Mouse (Mus musculus): ENCODE results near the gene Akap11. TPM values are rescaled to one million over a fixed set of nuclear protein-coding genes. Genes with fewer than 3 reads are reported as not detected.
A peak's percentile ranks its signal among the peaks of the same experiment; 100 is the strongest.
"Not testable (repeated sequence)": the region's sequence is repeated elsewhere in the genome, so short reads cannot be mapped to it uniquely, and the experiment has no call there.

Gene Akap11
- total RNA-seq (2022) = 10 to 100 TPM; 34.5 to 47.1 (median 36.8) TPM

DNA sequence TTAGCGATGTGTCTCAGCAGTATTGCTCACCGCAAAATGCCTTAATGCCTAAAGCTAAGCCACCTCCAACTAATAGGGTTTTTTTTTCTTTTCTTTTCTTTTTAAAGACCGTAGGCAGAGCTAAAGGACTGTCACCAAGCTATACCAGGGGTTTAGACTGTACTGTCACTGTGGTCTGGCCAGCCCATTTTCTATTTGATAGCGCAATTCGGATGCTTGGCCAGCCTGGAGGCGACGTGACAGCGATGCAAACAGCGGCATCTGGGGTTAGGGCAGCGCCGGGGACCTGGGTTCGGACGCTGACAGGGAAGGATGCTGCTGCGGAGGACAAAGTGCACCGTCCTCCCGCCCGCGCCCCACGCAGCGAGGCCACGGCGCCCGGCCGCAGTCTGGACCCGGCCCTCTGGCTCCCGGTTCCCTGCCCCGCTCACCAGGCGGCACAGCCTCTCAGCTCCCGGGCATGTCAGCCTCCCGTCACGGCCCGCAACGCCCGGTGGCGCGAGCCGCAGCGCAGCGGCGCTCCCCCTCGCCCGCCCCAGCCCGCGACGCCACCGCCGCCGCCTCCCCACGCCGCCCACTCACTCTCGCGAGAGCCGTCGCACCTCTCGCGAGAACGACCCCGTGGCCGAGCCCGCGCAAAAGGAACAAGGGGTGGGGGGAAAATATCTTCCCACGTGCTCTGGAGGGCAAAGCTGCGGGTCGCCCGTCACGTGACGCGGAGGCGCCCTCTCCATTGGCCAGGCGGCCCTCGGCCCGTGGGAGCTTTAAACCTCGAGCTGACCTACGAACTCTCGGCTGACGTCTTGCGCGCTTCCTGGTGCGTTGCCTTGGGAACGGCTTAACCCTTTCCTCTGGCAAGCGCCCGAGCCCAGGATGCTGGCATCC, at the start of gene Akap11:
Akap11 (minus strand) TSS at position 528 of the 885 bp plus-strand sequence.
- peak; percentile 93 for DNase-seq (ENCODE audit: low spot score)

DNA sequence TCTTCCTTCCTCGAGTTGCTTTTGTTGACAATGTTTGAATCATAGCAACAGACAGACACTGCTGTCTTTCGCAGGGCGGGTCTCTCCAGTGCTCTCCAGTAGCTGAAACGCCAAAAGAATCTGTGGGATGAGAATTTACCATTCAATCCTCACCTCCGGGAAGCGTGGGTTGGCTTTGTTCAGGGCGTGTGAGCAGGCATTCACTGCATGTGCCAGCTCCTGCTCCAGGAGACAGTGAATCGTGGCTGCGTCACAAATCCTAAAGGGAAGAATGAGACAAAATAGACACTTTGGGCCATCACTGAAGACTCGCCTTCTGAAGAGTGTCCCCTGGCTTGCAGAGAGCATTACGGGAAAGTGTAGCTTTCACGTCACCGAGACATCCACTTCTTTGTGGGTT, 47.6 kb upstream of the Akap11 start:
- DNase-seq (ENCODE audit: low spot score) = no peak

DNA sequence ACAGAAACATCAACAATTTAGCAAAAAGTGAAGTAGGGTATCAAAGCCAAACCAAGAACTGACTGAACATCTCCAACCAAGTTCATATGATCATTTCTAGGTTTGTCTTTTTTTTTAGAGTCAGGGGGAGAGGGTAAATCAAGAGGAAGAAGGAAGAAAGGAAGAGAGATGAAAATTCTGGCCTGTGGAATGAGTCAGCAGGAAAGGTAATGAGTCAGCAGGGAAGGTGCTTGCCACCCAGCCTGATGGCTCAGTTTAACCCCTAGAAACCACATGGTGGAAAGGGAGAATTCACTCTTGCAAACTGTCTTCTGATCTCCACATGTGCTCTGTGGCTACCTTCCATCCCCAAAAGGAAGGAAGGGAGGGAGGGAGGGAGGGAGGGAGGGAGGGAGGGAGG, 46.6 kb upstream of the Akap11 start:
- no peak for DNase-seq (ENCODE audit: low spot score)

DNA sequence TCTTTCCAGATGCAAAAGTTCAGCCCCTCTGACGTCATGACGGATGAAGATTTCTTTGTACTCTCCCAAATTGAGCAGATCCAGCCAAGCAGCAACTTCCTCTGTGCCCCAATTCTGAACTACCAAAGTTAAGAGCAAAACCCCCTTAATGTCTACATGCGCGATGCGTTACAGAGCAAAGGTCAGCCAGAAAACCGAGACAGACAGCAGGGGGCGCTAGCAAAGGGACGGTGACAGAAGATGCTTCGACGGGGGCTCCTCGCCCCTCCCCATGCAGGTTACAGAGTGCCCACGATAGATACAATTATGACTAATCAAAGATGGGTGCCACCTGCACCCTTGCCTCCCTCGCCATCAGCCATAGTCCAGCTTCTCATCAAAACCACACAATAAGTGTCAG, 39.3 kb upstream of the Akap11 start:
- DNase-seq (ENCODE audit: low spot score) = no peak

DNA sequence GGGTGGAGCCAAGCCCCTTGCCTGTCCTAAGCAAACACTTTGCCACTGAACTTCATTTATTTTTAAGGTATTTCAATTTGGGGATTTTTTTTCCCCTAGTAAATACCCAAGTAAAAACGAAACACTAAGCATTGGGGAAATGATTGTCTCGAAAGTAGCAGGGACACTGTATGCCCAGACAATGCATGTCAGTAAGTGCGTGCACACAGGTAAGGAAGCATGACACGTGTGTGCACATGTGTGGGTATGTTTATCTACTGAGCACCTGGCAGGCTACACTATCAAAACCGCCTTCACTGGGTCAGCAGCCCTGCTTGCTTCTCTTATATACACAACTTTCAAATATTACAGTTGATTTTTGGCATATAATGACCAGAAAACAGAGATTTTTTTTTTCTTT, 31.8 kb upstream of the Akap11 start:
- DNase-seq (ENCODE audit: low spot score) = no peak

DNA sequence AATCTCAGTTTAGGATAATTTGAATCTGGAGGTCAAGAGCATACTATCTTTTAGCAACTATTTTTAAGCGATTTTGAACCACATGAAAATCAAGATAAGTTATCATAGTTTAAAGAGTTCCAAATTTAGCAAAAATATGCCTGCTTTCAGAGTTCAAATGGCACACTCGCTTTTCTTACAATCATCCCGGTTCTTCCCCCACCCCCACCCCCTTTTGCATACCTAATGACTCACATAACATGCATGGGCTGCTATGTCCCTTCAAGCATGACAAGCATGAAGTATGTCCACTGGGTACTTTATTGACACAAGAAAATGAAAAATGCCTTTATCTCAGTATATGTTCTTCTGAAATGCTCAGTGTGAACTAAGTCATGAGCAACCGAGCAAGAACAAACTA, 29.8 kb upstream of the Akap11 start:
- no peak for DNase-seq (ENCODE audit: low spot score)

DNA sequence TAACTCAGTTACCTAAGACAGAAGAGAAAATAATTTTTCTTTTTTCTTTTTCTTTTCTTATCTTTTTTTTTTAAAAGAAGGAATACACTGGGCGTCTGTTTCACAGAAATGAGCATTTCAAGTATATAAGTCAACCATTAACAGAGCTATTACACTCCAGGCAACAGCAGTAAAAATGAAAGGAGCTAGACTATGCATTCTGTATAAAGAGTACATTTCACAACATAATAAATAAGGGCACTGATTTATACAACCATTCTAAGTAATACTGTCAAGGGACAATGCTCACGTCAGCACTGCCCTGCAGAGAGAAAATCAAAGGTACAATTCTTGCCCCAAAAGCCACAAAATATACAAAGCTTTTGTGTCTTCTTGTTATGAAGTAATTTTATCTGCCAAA, 27.7 kb upstream of the Akap11 start:
- no peak for DNase-seq (ENCODE audit: low spot score)

DNA sequence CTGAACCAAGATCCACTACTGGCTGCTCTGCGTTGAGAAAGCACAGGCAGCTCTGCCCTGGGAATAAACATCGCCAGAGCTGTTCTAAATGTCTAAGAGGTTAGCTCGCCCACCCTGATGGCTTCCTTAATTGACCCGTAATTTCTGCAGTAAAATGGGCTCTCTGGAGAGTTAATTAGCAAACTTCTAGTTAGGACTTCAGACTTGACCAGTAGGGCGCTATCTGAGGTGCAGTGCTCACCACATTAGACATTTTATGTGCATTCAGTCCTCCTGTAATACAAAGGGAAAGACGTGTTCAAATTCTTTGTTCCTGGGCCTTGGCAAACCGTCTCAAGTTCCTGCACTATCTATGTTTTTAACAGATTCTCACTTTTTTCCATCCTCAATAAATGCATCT, 26.6 kb upstream of the Akap11 start:
- DNase-seq (ENCODE audit: low spot score) = no peak

DNA sequence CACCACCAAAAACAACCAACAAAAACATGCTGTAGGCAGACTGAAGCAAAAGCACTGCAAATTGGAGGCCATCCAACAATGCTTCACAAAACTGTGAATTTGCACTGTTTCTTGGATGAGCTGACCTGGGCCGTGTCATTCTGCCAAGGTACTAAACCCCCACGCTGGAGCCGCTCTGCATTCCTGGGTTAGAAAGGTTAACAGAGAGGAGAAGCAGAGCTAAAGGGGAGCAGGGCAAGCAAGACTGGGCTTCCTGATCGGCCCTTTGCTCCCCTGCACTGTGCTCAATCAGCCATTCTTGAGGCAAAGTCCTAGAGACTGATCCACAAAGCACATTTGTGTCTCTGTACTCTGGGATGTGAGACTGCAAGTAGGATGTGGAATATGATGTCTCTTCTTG, 25.5 kb upstream of the Akap11 start:
- DNase-seq (ENCODE audit: low spot score) = no peak

DNA sequence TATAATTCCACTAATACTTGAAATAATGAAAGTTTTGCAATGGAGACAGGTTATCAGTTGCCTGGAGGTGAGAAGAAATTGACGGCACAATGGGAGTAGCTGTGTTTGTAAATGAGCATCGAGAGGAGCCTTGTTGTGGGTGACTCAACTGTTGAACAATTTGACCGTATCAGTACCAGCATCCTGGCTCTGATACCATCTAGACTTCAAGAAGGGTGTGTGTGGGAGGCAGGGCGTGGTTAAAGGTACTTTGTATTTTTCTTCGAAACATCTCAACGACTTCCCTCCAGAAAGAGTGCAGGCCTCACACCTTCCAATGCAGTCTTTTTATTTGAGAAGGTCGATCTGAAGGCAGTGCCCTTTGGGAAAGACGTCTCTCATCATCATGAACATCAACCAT, 22.4 kb upstream of the Akap11 start:
- no peak for DNase-seq (ENCODE audit: low spot score)

DNA sequence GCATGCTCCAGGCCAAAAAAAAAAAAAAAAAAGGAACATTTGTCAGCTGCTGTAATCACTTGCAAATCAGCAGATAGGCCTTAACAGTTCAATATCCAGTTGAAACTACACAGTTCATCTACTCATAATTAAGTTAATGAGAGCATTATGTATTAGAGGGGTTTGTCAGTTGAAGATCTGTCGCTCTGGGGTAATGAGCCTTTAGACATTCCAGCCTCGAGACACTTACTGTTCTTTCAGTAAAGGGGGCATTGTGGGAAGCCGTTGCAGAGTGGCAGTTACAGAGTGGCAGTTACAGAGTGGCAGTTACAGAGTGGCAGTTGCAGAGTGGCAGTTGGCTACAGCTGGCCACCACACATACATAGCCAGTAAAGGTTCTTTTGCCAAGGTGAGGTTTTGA, 18.2 kb upstream of the Akap11 start:
- not testable (repeated sequence) for DNase-seq (ENCODE audit: low spot score)

DNA sequence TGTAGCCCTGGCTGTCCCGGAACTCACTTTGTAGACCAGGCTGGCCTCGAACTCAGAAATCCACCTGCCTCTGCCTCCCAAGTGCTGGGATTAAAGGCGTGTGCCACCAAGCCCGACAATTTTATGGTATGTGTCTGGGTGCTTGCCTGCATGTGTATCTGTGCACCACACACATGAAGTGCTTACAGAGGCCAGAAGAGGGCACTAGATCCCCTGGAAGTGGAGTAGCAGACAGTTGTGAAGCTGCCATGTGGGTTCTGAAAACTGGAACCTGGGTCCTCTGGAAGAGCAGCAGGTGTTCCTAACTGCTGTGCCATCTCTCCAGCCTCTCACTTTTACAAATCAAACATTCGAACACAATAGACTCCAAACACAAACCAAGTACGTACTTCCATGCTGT, 17.1 kb upstream of the Akap11 start:
- DNase-seq (ENCODE audit: low spot score) = no peak

DNA sequence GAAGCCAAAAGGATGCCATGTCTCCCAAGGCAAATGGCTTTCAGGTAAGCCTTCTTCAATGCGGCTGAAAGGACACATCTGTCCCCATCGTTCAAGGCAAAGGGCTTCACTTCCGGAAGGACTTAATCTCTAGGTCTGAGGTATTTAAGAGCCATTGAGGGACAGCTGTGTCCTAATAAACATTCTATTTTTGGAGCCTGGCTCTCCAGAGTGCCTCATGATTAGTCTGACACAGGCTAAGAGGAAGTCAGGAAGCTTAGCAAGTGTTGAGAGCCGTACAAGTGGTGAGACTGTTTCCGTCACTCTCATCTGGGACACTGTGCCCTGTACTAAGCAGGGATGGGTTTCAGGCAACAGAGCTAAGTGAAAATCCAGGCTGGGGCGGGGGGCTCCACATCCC, 12.2 kb upstream of the Akap11 start:
- DNase-seq (ENCODE audit: low spot score) = peak; percentile 68

DNA sequence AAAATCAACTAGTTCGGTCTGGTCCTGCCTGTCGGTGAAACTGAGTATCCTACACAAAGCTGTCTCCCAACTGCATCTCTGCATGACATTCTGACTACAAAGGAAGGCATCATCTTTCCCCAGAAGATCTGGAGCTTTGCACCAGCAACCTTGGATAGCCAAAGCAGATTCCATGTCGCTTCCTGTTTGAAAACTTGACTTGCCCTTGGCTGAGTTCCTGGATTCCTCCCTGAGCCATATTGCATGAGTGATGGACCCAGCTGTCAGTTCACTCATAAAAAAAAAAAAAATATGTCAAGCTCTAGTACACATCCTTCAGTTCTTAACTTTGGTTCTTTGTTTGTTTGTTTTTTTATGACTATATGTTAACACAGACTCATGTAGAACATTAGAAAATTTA, 4.7 kb upstream of the Akap11 start:
- DNase-seq (ENCODE audit: low spot score) = no peak

DNA sequence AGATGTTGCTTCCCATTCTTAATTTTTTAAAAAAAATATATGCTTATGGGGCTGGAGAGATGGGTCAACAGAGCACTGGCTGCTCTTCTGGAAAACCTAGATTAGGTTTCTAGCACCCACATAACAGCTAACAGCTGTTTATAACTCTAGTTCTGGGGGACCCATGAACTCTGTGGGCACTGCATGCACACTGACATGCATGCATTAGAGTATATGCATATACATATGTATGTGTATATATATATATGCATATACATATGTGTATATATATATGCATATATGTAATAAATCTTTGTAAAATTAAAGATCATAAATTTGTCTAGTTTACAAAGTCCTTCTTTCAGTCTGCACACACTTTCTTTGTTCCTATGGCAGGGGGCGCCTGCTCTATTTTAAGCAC, 3.2 kb upstream of the Akap11 start:
- no peak for DNase-seq (ENCODE audit: low spot score)

DNA sequence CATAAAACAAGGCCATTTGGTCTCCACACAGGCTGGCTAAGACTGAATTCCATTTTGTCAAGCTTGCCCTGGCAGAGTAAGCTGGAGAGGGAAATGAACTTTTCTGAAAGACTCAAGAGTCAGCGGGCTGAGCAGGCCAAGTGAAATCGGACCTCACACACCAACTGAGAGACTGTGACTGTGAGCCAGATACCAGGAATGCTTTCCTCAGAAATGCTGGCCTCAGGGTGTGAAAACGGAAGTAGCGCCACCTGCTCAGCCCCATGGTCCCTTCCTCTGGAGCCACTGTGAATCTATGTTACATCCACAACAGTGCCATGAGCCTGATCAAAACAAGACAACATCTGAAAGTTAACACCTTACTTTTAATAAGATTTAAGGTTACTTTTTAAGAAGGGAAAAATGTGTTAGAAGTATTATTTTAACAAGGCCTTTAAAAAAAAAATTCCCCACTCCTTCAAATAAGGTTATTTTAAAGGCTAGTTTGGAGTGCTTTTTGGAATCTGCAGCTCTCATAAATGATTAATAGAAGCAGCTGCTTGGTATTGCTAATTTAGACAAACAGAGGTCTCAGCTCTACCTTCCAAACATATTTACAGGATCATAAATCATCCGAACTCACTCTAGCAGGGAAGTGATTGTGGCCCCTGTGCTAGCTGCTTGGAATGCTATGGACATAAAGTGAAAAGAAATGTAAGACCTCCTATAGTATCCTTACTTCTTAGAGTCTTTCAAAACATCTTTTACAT, 2.1 kb upstream of the Akap11 start:
- no peak for DNase-seq (ENCODE audit: low spot score)

DNA sequence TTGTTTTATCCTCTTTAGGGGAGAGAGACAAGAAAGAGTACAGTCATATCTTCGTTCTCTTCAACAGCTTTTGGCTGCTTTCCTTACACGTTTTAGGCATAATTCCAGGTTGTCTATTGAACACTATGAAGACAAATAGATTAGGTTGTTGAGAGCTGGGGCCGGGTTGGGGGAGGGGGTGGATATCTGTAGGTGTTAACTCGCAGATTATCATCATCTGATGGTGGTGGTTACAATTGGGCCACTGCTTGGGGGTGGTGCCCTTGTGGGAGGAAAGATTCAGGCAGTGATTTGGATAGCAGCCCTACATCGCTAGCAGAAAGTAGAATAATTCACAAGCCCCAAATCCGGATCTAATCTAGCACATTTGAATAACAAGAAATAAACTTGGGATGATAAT, 943 bp upstream of the Akap11 start:
- no peak for DNase-seq (ENCODE audit: low spot score)

DNA sequence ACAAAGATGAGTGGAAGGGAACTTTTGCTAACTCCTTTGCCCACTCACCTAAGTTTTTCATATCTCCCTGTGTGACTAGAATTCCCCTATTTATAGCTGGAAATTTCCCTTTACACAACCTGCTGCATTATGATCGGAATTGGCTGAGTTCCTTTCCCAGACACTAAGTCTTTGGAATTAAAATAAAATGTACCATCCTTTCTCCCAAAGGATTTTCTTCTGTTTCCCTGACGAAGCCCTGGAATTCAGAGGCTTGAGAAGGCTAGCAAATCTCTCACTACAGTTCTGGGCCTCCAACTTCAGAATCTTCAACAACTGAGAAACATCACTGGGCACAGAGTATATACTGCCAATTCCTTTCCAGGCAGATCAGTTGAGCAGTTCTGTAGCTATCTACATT, 1.2 kb downstream of the Akap11 start:
- DNase-seq (ENCODE audit: low spot score) = no peak

DNA sequence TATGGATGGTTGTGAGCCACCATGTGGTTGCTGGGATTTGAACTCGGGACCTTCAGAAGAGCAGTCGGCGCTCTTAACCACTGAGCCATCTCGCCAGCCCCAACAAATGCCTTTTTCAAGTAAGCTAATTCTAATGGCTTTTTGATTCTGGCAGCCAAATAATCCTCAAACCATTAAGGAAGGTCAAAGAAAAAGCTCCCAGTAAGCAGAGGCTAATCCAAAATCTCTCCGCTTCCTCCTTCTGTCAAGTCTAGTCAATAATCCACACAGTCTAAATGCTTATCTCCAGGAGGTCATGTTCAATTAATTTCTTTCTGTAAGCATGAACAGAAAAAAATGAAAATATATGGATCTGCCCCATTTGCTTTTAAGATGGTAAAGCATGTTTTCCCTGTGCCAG, 2.0 kb downstream of the Akap11 start:
- no peak for DNase-seq (ENCODE audit: low spot score)

DNA sequence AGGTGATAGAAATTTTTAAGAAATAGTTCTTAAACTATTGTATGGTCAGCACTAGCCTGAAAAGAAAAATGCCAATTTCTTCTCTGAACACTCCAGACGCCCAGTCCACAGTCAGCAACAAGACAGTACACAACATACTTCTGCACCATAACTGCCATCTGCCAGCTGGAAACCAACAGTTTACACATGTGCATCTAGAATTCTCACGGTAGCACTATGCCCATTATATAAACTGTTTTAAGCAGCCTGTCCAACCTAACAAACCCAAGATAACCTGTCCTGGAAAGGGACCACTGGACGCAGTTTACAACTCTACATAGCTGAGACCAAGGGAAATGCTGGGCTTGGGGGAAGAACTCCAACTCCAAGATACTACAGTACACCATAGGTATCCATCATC, 2.9 kb downstream of the Akap11 start:
- DNase-seq (ENCODE audit: low spot score) = no peak

DNA sequence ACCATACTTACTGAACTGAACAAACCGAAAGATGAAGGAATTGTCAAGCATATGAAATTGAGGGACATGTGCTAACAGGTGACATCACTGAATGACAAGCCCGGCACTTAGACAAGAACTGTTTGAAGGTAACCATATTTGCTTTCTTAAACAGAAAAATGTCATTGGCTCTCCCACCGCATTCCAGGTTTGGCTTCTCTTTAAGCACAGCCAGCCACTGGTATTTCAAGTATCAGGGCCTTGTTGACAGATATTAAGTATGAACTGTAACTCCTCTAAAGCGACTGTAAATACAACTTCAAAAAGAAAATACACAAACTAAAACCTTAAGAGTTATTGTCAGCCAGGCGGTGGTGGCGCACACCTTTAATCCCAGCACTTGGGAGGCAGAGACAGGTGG, 4.3 kb downstream of the Akap11 start:
- no peak for DNase-seq (ENCODE audit: low spot score)

DNA sequence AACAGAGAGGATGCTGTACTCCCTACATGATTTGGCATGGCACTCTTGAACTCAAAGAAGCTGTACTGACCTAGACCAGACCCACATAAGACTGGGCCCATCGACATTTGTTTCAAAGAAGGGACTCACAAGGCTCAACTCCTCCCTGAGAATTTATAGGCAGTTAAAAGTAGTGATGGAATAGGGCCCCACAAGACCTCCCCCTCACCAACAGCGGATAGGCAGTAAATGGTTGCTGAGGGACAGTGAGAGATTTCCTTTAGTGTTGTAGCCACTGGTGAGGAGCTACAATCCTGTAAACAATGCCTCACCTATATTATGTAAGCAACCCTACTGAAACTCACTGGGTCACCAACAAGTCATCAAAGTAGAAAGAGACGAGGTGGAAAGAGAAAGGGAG, 6.4 kb downstream of the Akap11 start:
- no peak for DNase-seq (ENCODE audit: low spot score)

All from heart, adult 8-10 months (tissue).